Mouse (Mus musculus): ENCODE results near the gene Arhgef17. TPM values are rescaled to one million over a fixed set of nuclear protein-coding genes. Genes with fewer than 3 reads are reported as not detected.

The Arhgef17 gene
- polyA plus RNA-seq, 1 experiment, result 71.4 TPM

DNA sequence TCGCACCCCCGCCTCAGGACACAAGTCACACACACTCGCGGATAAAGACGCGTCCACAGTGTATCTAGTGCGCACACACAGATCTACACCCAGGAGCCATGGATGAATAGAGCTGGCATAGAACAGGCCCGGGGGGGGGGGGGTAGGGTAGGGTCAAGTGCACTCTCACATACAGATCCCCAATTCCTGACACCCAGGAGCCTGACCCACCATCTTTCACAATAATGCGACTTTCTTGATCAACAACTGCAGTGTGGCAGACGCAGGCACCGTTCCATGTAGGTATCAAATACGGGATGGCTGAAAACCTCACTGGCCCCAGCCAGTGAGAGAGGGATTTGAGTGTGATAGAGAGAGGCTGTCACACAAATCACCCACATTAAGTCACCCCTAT, 37.1 kb downstream of the Arhgef17 start:
- Histone ChIP-seq H3K4me3 (replicated peaks; ENCODE audit: insufficient read depth, low read depth, low read length) (peak overlapping the region; percentile 99), H3K4me1 (ENCODE audit: control insufficient read depth, insufficient read depth, low read length) (no peaks in the 10 kb centered on the region; the same call in none of the 2 replicates), H3K27ac (ENCODE audit: insufficient read depth, low read length) (peak overlapping the region; percentile 86), H3K27me3 (ENCODE audit: control insufficient read depth, insufficient read depth, low read length) (no peaks in the 10 kb centered on the region)
- TF ChIP-seq POLR2A (IDR thresholded peaks at IDR 0.05; ENCODE audit: borderline replicate concordance, insufficient read depth, low read length), result no peak
- TF ChIP-seq CTCF (IDR thresholded peaks at IDR 0.05; ENCODE audit: borderline replicate concordance, insufficient read depth, low read depth, low read length), result no peak
- 4% methylated on average over 12 of the region's 12 CpGs for WGBS
- no peak for DNase-seq

GRCm38 (mm10) chr7:100894057-100894832, 37.7 kb downstream of the Arhgef17 start:
- Histone ChIP-seq H3K27me3 (ENCODE audit: control insufficient read depth, insufficient read depth, low read length) (no peaks in the 10 kb centered on the region), H3K4me3 (replicated peaks; ENCODE audit: insufficient read depth, low read depth, low read length) (peak overlapping the region; percentile 99), H3K4me1 (ENCODE audit: control insufficient read depth, insufficient read depth, low read length) (no peaks in the 10 kb centered on the region; the same call in none of the 2 replicates), H3K27ac (ENCODE audit: insufficient read depth, low read length) (peak overlapping the region; percentile 86)
- peak; percentile 72 to 76 for DNase-seq
- 2% methylated on average over 45 of the region's 53 CpGs for WGBS
- TF ChIP-seq POLR2A (IDR thresholded peaks at IDR 0.05; ENCODE audit: borderline replicate concordance, insufficient read depth, low read length) (peak; percentile 43; the same call in 1 of the 2 replicates), CTCF (IDR thresholded peaks at IDR 0.05; ENCODE audit: borderline replicate concordance, insufficient read depth, low read depth, low read length) (no peak)

DNA sequence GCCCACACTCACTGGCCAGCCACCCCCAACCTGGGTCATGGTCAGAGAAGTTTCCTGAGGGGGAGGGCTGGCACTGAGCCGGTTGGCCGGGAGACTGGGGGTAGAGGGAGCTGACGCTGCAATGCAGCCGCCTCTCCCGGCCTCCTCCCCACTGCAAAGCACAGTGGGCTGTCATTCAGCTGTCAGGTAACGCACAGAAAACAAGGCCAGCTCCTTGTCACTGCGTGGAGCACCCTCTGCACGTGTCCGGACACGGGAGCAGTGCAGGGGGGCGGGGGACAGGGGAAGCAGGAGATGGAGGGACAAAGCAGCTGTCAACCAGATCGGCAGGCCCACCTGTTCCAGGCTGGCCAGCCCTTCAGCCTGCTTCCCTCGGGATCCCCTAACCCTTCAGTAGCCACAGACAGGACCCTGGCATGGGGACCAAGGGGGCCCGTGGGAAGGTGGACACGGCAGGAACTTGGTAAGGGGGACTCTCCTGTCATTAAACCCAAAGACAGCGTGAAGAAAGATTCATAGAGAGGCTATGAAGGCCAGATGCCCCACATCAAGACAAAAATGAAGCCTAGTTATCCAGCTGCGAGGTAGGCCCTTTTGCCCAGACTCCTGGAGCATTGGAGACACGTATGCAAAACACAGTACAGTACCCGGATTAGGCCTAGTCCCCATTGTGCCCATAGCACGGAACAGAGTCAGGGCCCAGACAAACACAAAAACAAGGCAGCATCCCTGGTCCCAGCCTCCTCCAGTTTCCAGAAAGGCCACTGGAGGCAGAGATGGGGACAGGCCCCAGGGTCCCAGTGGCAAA, 38.5 kb downstream of the Arhgef17 start:
- Histone ChIP-seq H3K27me3 (ENCODE audit: control insufficient read depth, insufficient read depth, low read length) (no peaks in the 10 kb centered on the region), H3K27ac (ENCODE audit: insufficient read depth, low read length) (peak overlapping the region; percentile 56), H3K4me1 (ENCODE audit: control insufficient read depth, insufficient read depth, low read length) (no peaks in the 10 kb centered on the region; the same call in none of the 2 replicates), H3K4me3 (replicated peaks; ENCODE audit: insufficient read depth, low read depth, low read length) (peak overlapping the region; percentile 99)
- 21% methylated on average over 20 of the region's 20 CpGs for WGBS
- TF ChIP-seq POLR2A (IDR thresholded peaks at IDR 0.05; ENCODE audit: borderline replicate concordance, insufficient read depth, low read length) (no peak), CTCF (IDR thresholded peaks at IDR 0.05; ENCODE audit: borderline replicate concordance, insufficient read depth, low read depth, low read length) (no peak)
- peak; percentile 55 to 58 for DNase-seq

DNA sequence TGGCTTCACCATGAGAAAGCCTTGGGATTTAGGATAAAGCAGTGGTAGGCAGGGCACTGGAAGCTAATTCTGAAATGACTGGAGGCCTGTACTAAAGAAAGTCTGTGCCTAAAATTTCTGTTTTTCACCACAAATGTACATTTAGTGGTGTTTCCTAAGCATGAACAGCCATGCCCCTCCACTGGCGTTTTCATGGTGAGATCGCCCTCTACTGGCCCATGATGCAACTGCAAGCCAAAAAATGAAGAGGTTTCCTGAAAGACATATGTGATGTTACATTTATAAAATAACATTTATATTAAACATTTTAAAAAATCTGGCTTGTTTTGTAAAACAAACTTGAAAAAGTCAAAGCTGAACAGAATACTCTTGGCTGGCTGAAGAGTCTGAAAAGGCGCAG, 45.4 kb downstream of the Arhgef17 start:
- 32% methylated on average over 3 of the region's 3 CpGs for WGBS
- peak; percentile 45 to 65 for DNase-seq
- TF ChIP-seq CTCF (IDR thresholded peaks at IDR 0.05; ENCODE audit: borderline replicate concordance, insufficient read depth, low read depth, low read length) (peak; percentile 75), POLR2A (IDR thresholded peaks at IDR 0.05; ENCODE audit: borderline replicate concordance, insufficient read depth, low read length) (no peak)
- no peak overlapping the region for H3K4me3 ChIP-seq (replicated peaks; ENCODE audit: insufficient read depth, low read depth, low read length)
- H3K27ac ChIP-seq (ENCODE audit: insufficient read depth, low read length), result no peak overlapping the region
- no peaks in the 10 kb centered on the region for H3K27me3 ChIP-seq (ENCODE audit: control insufficient read depth, insufficient read depth, low read length)
- H3K4me1 ChIP-seq (ENCODE audit: control insufficient read depth, insufficient read depth, low read length), result peaks cover 4% of the 10 kb centered on the region

DNA sequence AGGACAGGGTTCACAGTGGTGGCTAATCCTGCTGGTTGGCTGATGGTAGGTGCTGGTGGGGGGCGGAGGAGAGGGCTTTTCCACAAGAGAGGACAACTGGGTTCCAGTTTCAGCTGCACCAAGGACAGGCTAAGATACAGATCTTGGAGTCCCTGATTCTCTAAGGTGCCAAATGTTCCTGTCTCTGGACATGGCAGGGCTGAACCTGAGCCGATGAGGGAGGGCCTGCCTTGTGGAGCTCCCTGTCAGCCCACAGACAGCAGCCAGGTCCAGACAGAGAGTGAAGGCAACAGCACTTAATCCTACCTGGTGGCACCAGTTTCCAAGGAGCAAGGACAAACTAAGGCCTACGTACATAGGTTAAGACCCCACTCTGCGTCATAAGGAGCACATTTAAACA, 47.4 kb downstream of the Arhgef17 start:
- Histone ChIP-seq H3K27ac (ENCODE audit: insufficient read depth, low read length) (no peak overlapping the region), H3K4me3 (replicated peaks; ENCODE audit: insufficient read depth, low read depth, low read length) (no peak overlapping the region), H3K27me3 (ENCODE audit: control insufficient read depth, insufficient read depth, low read length) (no peaks in the 10 kb centered on the region), H3K4me1 (ENCODE audit: control insufficient read depth, insufficient read depth, low read length) (peaks cover 4% of the 10 kb centered on the region)
- WGBS, result 82% methylated on average over 4 of the region's 4 CpGs
- TF ChIP-seq CTCF (IDR thresholded peaks at IDR 0.05; ENCODE audit: borderline replicate concordance, insufficient read depth, low read depth, low read length) (no peak), POLR2A (IDR thresholded peaks at IDR 0.05; ENCODE audit: borderline replicate concordance, insufficient read depth, low read length) (no peak)
- DNase-seq, result no peak

GRCm38 (mm10) chr7:100881950-100882349, 50.0 kb downstream of the Arhgef17 start:
- Histone ChIP-seq H3K4me1 (ENCODE audit: control insufficient read depth, insufficient read depth, low read length) (no peaks in the 10 kb centered on the region), H3K27me3 (ENCODE audit: control insufficient read depth, insufficient read depth, low read length) (no peaks in the 10 kb centered on the region), H3K4me3 (replicated peaks; ENCODE audit: insufficient read depth, low read depth, low read length) (no peak overlapping the region), H3K27ac (ENCODE audit: insufficient read depth, low read length) (no peak overlapping the region)
- no peak for DNase-seq
- 85% methylated on average over 4 of the region's 4 CpGs for WGBS
- TF ChIP-seq POLR2A (IDR thresholded peaks at IDR 0.05; ENCODE audit: borderline replicate concordance, insufficient read depth, low read length), result no peak
- TF ChIP-seq CTCF (IDR thresholded peaks at IDR 0.05; ENCODE audit: borderline replicate concordance, insufficient read depth, low read depth, low read length), result no peak

DNA sequence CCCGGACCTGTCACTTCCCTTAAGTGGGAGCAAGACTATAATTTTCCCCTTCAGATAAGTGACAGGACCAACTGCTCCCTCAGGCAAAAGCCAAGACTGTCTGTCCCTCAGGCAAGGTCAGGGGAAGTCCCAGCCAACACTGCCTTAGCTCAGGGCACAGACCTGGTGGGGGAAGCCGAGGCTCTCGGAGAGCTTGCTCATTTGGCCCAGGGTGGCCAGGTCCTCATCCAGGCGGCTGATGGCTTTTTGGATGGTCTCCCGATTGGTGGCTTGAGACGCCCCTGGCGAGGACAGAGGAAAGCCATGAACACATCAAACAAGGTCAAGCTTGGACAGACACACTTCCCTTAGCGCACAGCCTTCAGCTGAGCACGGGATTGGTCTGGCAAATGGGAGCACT, 50.4 kb downstream of the Arhgef17 start:
- no peak for TF ChIP-seq CTCF (IDR thresholded peaks at IDR 0.05; ENCODE audit: borderline replicate concordance, insufficient read depth, low read depth, low read length)
- TF ChIP-seq POLR2A (IDR thresholded peaks at IDR 0.05; ENCODE audit: borderline replicate concordance, insufficient read depth, low read length), result no peak
- H3K27me3 ChIP-seq (ENCODE audit: control insufficient read depth, insufficient read depth, low read length), result no peaks in the 10 kb centered on the region
- no peak overlapping the region for H3K27ac ChIP-seq (ENCODE audit: insufficient read depth, low read length)
- H3K4me1 ChIP-seq (ENCODE audit: control insufficient read depth, insufficient read depth, low read length), result no peaks in the 10 kb centered on the region
- H3K4me3 ChIP-seq (replicated peaks; ENCODE audit: insufficient read depth, low read depth, low read length), result no peak overlapping the region
- 48% methylated on average over 9 of the region's 9 CpGs for WGBS
- no peak for DNase-seq

All from cerebellum, adult 2 months (tissue).